Mouse (Mus musculus) stomach, postnatal 0 days (tissue): ENCODE results near the gene Tceal7. TPM values are rescaled to one million over a fixed set of nuclear protein-coding genes. Genes with fewer than 3 reads are reported as not detected.
A peak's percentile ranks its signal among the peaks of the same experiment; 100 is the strongest.

ENCODE experiments used
- ATAC-seq: fragments of 200-750 bp; cut with Nextera tagmentation; 2 replicates; pipeline ENCODE4 v1.8.0; 2017; ENCODE audit not compliant: low FRiP score, low TSS enrichment
- DNase-seq: peaks from one replicate; pipeline ENCODE4 v3.0.0-alpha.2; 2016; ENCODE audit warnings: low spot score
- H3K27ac ChIP-seq: fragments of 300-500 bp; sonication (generic); replicated peaks from 2 replicates; pipeline ENCODE4 v1.5.1; 2014; ENCODE audit warnings: mild to moderate bottlenecking, control low read depth
- H3K27me3 ChIP-seq: fragments of 300-500 bp; sonication (generic); 2 replicates; pipeline ENCODE4 v1.6.1; 2014; ENCODE audit warnings: low read length; ENCODE audit not compliant: control insufficient read depth, insufficient read depth
- H3K36me3 ChIP-seq: fragments of 300-500 bp; sonication (generic); 2 replicates; pipeline ENCODE4 v1.6.1; 2014; ENCODE audit warnings: low read length, mixed read lengths; ENCODE audit not compliant: control insufficient read depth, insufficient read depth
- H3K4me1 ChIP-seq: fragments of 300-500 bp; sonication (generic); replicated peaks from 2 replicates; pipeline ENCODE4 v1.6.1; 2014; ENCODE audit warnings: antibody characterized with exemption; ENCODE audit not compliant: control insufficient read depth, insufficient read depth
- H3K4me2 ChIP-seq: fragments of 300-500 bp; sonication (generic); replicated peaks from 2 replicates; pipeline ENCODE4 v1.6.1; 2014; ENCODE audit warnings: low read depth, mild to moderate bottlenecking, control low read depth, moderate library complexity
- H3K4me3 ChIP-seq: fragments of 300-500 bp; sonication (generic); 2 replicates; pipeline ENCODE4 v1.5.1; 2014; ENCODE audit warnings: low read depth, low read length, control low read depth
- H3K9ac ChIP-seq: fragments of 300-500 bp; sonication (generic); 2 replicates; pipeline ENCODE4 v1.6.1; 2014; ENCODE audit warnings: mild to moderate bottlenecking, low read length, control low read depth, mixed read lengths
- H3K9me3 ChIP-seq: fragments of 300-500 bp; sonication (generic); 2 replicates; pipeline ENCODE4 v1.6.1; 2016; ENCODE audit warnings: low read length; ENCODE audit not compliant: control insufficient read depth
- CTCF ChIP-seq: IDR thresholded peaks from 2 replicates; pipeline ENCODE4 v1.5.1; 2016; ENCODE audit warnings: antibody characterized with exemption, low read depth, mild to moderate bottlenecking, moderate library complexity
- EP300 ChIP-seq: optimal IDR thresholded peaks from 2 replicates; pipeline ENCODE3; 2016; ENCODE audit warnings: antibody characterized with exemption
- WGBS: fragments of 180-500 bp; shearing (Covaris S2); extraction: QIAGEN DNeasy Blood & Tissue Kit; methylation state at CpG from one replicate; pipeline ENCODE4 v1.1.7; 2014; 5-methylcytosine and 5-hydroxymethylcytosine counted together
- polyA plus RNA-seq: library from polyadenylated mRNA; unstranded; fragments of >200 nt; fragmentation: Nextera tagmentation; extraction: Ambion mirVana; gene quantifications from 2 replicates; pipeline ENCODE4 v1.2.1, GENCODE M21; 2015

The Tceal7 gene
- polyA plus RNA-seq, 1 experiment from 2014 or later = 0.84 TPM

GRCm38 (mm10) chrX:136204406-136204805 is 10.2 kb upstream of the Tceal7 start:
- ATAC-seq = no peak
- WGBS = 63% methylated on average over 6 of the region's 6 CpGs
- no peak for TF ChIP-seq CTCF
- no peak for TF ChIP-seq EP300

GRCm38 (mm10) chrX:136213396-136213795 is 1.2 kb upstream of the Tceal7 start:
- ATAC-seq = no peak
- Histone ChIP-seq H3K36me3 (no peaks in the 10 kb centered on the region), H3K27ac (no peak overlapping the region), H3K4me3 (no peak overlapping the region), H3K4me2 (no peak overlapping the region), H3K9ac (no peak overlapping the region), H3K27me3 (no peaks in the 10 kb centered on the region), H3K4me1 (no peaks in the 10 kb centered on the region), H3K9me3 (no peaks in the 10 kb centered on the region)
- no peak for TF ChIP-seq CTCF
- TF ChIP-seq EP300 = no peak
- DNase-seq = no peak
- WGBS = 65% methylated on average over 2 of the region's 2 CpGs

More at GRCm38 (mm10) chrX:136204406-136204805, 10.2 kb upstream of the Tceal7 start:
- no peak overlapping the region for H3K9ac ChIP-seq
- H3K9me3 ChIP-seq = no peaks in the 10 kb centered on the region
- no peak for DNase-seq
- H3K4me1 ChIP-seq = no peaks in the 10 kb centered on the region
- H3K4me2 ChIP-seq = no peak overlapping the region
- no peak overlapping the region for H3K27ac ChIP-seq
- no peaks in the 10 kb centered on the region for H3K36me3 ChIP-seq
- no peak overlapping the region for H3K4me3 ChIP-seq
- H3K27me3 ChIP-seq = no peaks in the 10 kb centered on the region

GRCm38 (mm10) chrX:136216303-136216702 is 1.7 kb downstream of the Tceal7 start:
- TF ChIP-seq CTCF (no peak), EP300 (no peak)
- DNase-seq = no peak
- no peak overlapping the region for H3K4me2 ChIP-seq
- ATAC-seq = no peak
- H3K27me3 ChIP-seq = no peaks in the 10 kb centered on the region
- no peaks in the 10 kb centered on the region for H3K36me3 ChIP-seq
- H3K9me3 ChIP-seq = no peaks in the 10 kb centered on the region
- no peak overlapping the region for H3K4me3 ChIP-seq
- no peak overlapping the region for H3K27ac ChIP-seq
- no peaks in the 10 kb centered on the region for H3K4me1 ChIP-seq
- WGBS = 28% methylated on average over 1 of the region's 1 CpGs
- no peak overlapping the region for H3K9ac ChIP-seq

GRCm38 (mm10) chrX:136223714-136224113 is 9.1 kb downstream of the Tceal7 start:
- TF ChIP-seq CTCF = no peak
- no peak for TF ChIP-seq EP300
- WGBS = 67% methylated on average over 6 of the region's 6 CpGs

GRCm38 (mm10) chrX:136227768-136228167 is 13.2 kb downstream of the Tceal7 start:
- Histone ChIP-seq H3K9ac (no peak overlapping the region), H3K27me3 (no peaks in the 10 kb centered on the region), H3K4me1 (no peaks in the 10 kb centered on the region), H3K4me2 (no peak overlapping the region), H3K36me3 (no peaks in the 10 kb centered on the region), H3K4me3 (no peak overlapping the region), H3K9me3 (no peaks in the 10 kb centered on the region), H3K27ac (no peak overlapping the region)
- 47% methylated on average over 5 of the region's 5 CpGs for WGBS
- ATAC-seq (no peak), DNase-seq (no peak)
- TF ChIP-seq EP300 = no peak
- no peak for TF ChIP-seq CTCF

More at GRCm38 (mm10) chrX:136223714-136224113, 9.1 kb downstream of the Tceal7 start:
- no peaks in the 10 kb centered on the region for H3K27me3 ChIP-seq
- no peak overlapping the region for H3K4me2 ChIP-seq
- H3K4me1 ChIP-seq = no peaks in the 10 kb centered on the region
- no peaks in the 10 kb centered on the region for H3K36me3 ChIP-seq
- H3K27ac ChIP-seq = no peak overlapping the region
- DNase-seq (no peak), ATAC-seq (no peak)
- H3K9ac ChIP-seq = no peak overlapping the region
- H3K4me3 ChIP-seq = no peak overlapping the region
- H3K9me3 ChIP-seq = no peaks in the 10 kb centered on the region

GRCm38 (mm10) chrX:136238118-136238517 is 23.5 kb downstream of the Tceal7 start:
- DNase-seq = peak; percentile 27
- H3K9ac ChIP-seq = no peak overlapping the region

More at GRCm38 (mm10) chrX:136238118-136238517, 23.5 kb downstream of the Tceal7 start:
- H3K27ac ChIP-seq = no peak overlapping the region
- H3K4me2 ChIP-seq = no peak overlapping the region
- no peaks in the 10 kb centered on the region for H3K4me1 ChIP-seq
- no peaks in the 10 kb centered on the region for H3K27me3 ChIP-seq
- WGBS = 51% methylated on average over 3 of the region's 3 CpGs
- ATAC-seq = no peak
- H3K9me3 ChIP-seq = no peaks in the 10 kb centered on the region
- no peaks in the 10 kb centered on the region for H3K36me3 ChIP-seq
- no peak overlapping the region for H3K4me3 ChIP-seq
- peak; percentile 69 for TF ChIP-seq CTCF
- no peak for TF ChIP-seq EP300
